Mouse (Mus musculus) kidney, postnatal 14 days (tissue): ENCODE results near the gene Rps6ka2.
"Not testable (repeated sequence)": the region's sequence is repeated elsewhere in the genome, so short reads cannot be mapped to it uniquely, and the experiment has no call there.

ENCODE experiments used
- DNase-seq: peaks from one replicate; pipeline ENCODE4 v3.0.0; 2022; ENCODE audit warnings: mixed read lengths

Gene Rps6ka2

DNA sequence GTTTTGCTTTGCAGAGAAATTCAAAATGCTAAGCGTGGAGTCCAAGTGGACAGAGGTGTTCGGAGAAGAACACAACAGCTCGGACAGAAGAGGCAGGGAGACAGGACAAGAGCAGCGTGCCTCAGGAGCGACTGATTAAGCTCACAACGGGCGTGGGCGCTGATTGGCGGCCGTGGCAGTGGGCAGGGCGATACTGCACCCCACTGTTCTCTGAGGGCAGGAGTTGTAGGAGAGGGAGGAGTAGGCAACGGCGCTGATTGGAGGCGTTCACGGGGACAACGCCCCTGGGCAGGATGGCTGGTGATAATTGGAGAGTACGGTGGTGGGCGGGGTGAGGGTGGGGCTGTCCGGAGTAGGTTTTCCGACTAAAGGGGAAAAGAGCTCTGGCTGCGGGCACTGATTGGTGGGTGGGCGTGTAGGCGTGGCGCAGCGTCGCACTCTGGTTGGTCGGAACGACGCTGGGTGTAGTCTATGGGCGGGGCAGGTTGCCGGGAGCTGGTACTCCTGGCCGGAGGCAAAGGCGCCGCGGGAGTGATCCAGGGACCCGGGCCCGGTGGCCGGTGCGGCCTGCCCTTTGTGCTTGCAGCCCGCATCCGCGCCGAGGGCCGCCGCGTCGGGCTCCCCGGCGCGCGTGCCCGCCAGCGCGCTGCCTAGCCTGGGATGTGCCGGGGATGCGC lies at the start of gene Rps6ka2:
TSS of gene Rps6ka2 (plus strand) at position 489 of the 677 bp plus-strand sequence.
- peak; percentile 98 for DNase-seq

DNA sequence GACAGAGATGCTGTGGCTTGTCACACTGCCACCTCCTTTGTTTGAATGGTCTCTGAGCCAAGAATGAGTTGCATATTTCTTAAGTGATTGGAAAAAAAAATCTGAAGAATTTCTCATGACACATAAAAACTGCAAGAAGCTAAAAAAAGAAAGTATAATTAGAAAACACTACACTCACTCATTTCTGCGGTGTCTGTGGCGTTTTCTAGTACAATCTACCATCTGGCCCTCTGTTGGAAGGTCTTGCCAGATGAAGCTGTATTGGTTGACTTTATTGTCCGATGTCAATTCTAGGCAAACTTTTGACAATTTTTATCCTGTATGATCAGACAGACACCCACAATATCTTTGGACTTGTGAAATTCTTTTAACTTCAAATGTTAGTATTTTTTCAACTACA lies 49.1 kb upstream of the Rps6ka2 start:
- DNase-seq = not testable (repeated sequence)

DNA sequence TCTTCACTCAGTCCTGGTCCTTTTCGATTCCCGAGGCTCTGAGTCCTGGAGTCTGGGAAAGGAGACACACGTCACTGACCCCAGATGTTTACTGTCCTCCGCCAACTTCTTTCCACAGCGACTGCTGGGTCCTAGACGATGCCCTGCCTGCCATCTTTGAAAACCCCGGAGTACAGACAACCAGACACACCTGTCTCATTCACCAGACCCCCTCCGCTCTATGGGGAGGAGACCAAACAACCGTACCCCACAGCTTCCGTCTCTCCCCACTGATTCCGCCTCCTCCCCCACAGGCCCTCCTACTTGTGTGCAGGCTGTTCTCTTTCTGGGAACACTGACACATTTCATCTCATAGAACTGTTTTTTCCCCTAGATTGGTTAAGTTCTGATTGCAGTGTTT lies 47.4 kb upstream of the Rps6ka2 start:
- not testable (repeated sequence) for DNase-seq

DNA sequence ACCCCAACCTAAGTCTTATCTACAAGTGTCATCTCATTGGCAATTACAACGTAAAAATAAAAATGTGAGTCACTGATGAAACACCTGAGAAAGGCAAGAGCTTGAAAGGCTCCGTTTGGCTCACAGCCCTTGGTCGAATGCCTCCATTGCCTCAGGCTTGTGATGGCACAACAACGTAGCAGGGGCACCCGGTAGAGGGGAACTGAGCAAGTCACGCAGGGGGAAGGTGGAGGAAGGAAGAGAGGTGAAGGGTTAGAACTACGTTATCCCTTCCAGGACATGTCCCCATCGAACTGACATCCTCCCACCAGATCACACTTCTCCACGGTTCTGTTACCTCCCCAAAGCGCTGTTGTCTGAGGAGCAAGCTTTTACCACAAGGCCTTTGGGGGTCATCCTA lies 43.4 kb upstream of the Rps6ka2 start:
- not testable (repeated sequence) for DNase-seq

DNA sequence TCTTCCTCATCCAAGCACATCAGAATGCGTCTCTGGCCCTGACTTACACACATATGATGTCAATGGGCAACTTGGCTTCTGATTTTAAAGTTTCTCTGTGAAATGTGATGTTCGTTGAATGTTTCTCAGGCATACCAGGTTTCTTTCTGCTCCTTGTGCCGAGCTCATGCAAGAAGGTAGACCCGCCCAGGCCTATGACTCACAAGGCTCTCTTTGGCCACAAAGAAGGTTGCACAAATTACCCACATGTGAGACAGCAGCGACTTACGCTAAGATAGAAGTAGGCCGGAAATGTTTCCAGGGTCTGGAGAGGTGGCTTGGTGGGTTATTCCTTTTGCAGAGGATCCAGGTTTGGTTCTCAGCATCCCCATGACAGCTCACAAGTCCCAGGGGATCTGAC lies 35.9 kb upstream of the Rps6ka2 start:
- DNase-seq = not testable (repeated sequence)

DNA sequence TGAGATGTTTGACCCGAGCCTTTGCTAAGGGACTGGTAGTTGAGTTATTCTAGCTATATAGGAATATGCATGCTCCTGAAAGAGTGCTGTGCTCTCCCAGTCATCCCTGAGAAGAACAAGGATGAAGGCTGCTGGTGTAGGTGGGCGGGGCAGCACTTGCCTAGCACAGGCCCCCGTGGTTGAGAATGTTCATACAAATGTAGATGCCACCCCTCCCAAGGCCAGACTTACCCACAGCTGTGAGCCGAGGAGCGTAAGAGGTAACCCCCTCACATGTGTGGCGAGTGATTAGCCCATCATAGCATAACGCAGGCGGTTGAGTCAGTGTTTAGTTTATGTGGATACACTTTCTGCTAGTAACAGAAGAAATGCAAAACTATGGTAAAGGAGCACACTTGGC lies 34.6 kb upstream of the Rps6ka2 start:
- DNase-seq = not testable (repeated sequence)

DNA sequence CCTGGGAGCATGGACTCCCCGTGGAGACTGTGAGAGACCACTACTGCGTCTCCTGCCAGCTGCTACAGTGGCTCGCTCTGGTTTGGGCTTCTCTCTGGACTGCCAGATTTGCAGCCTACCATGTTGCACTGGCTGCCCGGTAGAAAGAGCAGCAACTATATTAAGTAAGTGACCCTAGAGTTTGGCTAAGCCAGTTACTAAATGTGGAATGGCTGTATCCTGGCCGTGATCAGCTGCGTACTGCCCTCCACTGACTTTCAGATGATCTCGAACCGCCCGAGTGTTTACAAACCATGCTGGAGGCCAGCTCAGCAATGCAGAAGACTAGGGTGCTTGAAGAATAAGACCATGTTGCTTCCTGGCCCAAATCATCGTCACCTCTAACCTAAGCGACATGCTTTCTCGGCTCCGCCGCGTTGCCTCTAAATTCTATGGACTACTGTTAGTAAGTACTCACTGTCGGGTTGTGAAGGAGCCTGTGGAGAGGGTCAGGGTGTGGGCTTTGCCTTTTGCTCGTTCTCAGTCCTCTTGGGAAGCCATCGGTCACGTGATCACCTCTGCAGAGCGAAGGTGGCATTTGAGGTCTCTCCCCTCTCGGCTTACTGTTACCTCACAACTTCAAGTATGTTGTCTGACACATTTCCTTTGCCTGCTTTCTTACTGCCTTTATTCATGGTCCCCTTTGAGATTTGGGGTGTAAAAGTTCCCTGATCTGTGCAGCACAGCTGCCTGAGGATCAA lies 31.6 kb upstream of the Rps6ka2 start:
- no peak for DNase-seq

DNA sequence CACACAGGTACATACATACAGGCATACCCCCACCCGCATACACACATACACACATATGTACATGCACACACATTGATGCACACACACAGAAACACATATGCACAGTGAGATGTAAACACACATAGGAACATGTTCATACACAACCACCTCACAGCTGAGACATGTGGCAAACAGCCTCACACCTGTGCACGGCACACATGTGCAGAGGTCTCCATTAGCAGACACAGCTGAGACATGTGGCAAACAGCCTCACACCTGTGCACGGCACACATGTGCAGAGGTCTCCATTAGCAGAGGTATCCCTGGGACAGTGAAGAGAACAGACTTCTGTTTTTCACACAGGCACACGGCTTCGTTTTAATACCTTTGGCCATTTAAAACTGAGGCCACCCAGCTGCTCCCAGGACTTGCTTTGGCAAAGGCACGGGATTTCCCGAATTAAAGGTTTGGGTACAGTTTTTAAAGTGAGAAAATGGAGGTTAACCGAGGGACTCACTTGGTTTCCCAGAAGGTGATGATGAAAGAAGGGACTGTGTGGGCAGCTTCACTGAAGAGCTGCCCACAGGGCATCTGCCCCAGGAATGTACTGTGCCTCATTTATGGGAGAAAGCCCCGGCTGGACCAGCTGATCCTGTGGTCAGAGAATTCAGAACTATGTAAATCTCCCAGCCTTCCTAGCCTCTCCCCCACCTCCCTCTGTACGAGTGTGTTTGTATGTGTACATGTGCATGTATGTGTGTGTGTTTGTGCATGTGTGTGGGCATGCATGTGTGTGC lies 29.3 kb upstream of the Rps6ka2 start:
- DNase-seq = no peak

DNA sequence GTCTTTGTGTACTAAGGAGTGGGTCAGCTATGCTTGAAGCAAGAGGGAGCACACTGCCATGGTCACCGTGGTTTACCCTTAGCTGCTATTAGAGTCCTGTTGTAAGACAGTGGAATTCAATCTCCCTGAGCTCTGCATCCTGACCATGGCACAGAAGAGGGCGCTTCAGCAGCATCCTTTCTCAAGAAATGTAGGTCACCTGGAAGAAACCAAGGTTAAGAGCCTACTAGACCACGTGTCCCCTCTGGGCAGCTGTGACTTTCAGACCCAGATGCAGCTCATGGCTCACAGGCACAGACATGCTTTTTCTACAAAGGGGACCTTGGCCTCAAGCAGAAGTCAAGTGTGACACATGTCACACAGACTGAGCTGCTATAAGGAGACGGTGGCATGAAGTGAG lies 27.5 kb upstream of the Rps6ka2 start:
- DNase-seq = peak; percentile 16

DNA sequence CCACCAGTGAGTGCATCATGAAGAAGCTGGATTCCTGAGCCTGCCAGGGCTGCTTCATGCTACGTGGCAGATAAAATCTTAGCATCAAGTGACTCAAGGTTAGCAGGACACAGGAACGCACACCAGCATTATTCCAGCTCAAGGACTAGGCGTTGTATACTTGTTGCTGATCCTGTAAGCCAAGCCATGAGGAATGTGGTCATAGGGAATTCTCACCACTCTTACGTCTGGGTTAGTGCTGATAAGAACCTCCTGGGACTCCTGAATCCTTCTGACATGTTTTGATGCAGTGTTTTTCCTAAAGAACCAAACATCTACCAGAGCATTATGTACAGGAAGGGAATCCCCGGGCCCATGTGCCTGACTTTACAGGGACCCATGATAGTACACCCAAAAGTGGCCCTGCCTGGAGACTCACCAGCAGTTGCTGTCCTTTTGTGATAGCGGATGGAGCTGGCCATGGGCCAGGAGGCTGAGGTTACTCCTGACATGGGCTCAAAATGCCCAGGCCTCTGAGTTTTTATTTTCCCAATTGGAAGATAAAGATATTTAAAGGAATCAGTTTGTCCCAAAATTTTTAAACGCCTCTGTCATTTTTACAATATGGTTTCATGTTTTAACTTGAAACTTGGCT lies 25.9 kb upstream of the Rps6ka2 start:
- no peak for DNase-seq

DNA sequence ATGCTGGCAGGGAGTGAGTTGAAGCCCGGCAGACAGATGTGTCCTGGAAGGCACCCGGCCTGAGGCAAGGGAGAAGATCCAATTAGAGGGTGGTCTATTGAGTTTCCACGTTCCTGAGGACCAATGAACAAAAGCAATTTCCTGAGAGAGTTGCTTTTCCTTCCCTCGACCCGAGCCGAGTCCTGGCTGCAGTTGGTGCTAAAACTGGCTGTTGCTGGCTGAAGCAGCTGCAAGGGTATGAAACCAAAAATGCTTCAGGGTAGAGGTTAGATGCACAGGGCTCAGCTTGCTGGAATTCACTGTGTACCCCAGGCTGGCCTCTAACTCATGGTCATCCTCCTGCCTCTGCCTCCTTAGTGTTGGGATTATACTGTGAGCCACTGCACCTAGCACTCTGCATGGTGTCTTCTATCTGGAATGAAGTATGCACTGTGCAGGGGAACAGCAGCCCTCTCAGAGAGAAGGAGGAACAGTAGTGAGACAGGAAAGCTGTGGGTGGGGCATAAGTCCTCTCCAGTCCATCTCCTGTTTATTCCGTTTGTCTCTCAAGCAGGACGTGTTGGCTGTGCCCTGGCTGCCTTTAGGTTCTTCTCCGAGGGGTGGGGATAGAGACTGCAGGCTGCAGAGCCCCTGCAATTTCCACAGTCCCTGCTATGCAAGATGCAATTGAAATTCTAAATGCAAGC lies 24.4 kb upstream of the Rps6ka2 start:
- no peak for DNase-seq

DNA sequence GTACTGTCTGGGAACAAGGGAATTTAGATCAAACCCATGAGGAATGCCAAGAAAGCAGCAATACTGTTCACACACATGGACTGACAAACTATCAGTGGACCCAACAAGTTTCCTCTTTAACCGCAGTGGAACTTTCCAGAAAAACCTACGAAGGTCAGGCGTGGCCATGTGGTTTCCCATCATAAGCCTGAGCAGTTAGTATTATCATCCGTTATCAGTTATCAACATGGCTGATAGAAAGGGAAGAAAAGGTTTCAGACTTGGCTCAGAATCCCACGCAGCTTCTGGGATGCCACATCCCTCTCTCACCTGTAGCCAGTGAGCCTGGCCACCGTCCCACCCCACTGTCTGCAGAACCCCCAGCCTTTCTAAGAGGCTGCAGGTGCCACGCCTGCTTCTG lies 23.4 kb upstream of the Rps6ka2 start:
- DNase-seq = no peak

DNA sequence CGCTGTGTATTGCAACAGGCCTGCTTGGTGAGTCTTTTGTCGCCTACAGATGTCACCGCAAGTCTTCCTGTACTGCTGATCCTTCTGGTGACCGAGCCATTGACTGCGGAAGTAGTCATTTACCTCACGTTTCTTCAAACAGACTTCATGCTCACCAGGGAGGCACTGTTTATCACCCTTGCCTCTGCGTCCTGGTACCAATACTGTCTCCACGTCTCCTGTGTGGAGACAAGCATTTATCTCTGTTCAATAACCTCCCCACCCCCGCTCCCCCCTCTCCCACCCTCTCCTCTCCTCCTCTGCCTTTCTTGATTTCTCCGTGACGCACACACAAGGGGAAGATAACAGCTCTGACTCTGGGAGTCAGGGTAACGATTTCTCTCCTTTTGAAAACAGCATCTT lies 22.0 kb upstream of the Rps6ka2 start:
- DNase-seq = no peak

DNA sequence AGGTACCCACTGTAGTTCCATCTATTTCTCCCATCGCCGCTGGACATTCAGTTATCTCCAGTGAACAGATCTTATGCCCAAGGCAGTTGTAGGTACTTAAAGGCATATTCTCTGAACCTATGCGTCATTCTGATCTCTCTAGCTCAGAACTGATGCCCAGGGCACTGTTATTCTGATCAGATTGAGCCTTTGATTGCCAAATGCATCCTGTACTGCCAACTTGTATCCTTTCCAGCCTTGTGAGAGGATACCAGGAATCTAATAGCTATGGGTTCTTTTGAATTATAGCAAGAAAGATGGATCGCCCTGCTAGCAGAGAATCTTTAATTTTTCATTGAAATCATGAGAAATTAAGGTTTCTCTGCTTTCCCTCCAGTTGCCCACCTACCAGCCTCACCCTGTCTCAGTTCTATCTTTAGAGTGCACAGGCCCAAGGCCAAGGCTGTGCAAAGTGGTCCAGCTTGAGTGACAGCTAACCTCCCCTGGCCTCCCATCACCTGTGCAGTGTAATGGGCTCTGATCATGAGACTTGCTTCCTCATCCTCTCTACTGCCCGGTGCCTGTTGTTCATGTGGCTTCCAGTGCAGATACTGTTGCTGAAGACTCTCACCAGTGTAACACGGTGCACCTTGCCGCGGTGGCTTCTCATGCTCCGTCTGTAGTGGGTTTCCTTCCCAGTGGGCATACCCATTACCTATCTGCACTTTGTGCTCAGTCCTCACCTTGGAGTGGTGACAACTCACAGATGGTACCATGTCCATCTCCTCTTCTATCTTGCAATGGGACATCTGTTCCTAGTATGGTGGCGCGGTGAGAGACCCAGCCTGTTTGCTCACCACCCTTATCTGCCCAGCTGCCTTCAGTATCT lies 20.4 kb upstream of the Rps6ka2 start:
- DNase-seq = no peak

DNA sequence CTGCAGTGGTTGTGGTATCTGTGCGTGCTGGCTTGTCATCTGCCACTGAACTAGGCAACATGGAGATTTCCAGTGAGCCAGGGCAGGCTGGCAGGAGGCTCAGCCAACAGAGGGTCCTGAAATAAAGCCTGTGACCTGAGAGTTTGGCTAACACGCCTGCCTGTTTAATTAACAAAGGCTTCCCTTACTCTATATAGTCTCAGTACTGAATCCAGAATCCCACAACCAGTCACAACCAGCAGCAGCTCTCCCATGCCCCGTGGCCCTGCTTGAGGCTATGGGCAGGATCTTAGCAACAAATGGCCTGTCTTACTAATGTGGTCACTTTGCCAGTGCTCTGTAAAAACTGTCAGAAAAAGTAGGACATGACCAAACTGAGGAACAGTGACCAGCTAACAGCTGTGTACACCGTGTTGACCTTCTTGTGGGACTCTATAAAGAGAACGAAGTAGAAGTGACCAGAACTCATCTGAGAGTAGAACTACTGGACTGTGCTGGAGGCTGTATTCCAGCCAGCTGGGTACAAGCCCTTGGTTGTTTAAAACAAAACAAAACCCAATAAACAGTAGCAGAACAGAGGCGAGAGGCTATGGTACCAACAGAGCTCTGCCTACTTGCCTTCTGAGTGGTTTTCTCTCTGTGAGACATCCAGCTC lies 18.3 kb upstream of the Rps6ka2 start:
- no peak for DNase-seq

DNA sequence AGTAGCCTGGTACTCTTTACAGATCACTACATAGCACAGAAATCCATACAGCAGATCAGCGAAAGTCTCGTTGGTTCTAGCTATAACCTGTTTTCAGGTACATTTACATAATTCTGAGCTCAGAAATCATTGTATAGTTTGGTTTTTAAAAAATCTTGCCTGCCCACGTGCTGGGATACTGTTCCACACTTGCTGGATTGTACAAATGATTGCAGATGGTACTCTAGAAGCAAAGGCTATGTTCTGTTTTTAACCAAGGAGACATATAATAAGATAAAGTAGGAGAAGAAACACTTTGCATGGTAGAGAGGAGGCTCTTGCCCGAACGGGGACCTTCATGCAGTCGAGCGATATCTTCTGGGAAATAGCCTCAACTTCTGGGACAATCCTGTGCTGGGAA lies 17.3 kb upstream of the Rps6ka2 start:
- no peak for DNase-seq

DNA sequence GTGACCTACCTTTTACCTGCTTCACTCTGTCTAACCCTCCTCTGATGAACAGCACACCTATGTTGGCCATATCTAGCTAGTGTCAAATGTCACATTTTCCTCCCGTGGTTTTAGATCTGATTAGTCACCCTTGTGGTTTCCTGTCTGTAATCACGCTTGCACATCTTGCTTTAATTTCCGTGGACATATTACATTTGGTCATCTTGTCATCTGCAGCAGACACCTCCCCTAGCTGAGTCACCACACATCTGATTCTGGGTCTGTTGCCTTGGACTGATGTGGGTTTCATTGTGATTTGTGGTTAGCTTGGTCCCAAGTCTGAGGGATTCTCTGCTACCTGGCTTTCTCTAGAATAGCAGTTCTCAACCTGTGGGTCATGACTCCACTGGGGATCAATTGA lies 6.0 kb upstream of the Rps6ka2 start:
- DNase-seq = no peak

DNA sequence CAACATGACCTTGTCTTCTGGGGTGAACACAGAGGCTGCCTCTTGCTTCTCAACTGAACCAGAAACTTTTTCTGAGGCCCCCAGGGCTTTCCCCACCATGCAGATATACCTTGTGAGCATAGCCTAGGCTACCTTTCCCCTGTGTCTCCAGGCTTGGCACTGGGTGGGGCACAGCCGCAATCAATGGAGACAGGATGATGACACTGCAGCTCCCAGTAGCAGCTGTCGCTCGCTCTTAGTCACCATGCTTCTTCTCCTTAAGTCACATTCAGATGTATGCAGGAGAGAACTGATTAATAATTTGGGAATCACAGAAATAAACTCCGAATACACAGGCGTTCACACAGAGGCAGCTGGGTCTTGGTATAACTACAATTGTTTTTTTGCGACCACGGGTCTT lies 4.4 kb upstream of the Rps6ka2 start:
- no peak for DNase-seq

DNA sequence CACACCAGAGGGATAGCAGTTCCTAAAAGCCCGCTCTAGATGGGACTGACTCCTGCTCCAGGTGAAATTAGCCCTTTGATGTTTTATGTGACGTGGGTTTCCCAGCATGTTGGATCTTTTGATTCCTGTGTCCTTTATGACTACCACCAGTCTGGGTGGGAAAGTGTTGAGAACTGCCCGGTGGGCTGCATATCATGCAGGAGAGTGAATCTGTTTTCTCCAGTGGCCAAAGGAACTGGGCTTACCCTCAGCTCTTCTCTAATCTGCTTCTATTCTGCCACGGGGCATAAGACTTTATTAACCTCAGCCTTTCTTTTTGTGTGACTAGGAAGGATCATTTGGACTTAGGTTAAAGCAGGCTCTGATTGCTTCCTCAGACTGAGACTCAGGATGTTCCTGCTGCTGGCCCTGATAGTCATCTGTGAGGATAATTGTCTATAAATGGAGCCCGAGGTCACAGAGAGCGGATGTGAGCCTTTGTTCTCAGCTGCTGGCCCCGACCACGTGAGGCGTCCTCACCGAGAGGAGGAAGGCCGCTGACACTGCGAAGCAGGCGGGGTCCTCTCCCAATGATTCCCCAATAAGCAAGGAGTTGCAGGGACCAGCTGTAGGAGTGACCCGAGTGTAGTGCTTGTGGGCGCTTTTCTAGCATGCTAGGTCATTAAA lies 821 bp upstream of the Rps6ka2 start:
- DNase-seq = peak; percentile 85
